Mouse (Mus musculus) kidney, adult 18-20 months (tissue): Measurements from ENCODE around the gene L3mbtl2.

Experiments used
- DNase-seq: peaks from one replicate; pipeline ENCODE4 v3.0.0; 2021

The L3mbtl2 gene

GRCm38 (mm10) chr15:81709686-81710085 lies 46.0 kb downstream of the L3mbtl2 start:
- no peak for DNase-seq

- no peak for DNase-seq
Measured at GRCm38 (mm10) chr15:81710801-81711200, 47.1 kb downstream of the L3mbtl2 start.

- no peak for DNase-seq
Measured at GRCm38 (mm10) chr15:81713742-81714141, 50.1 kb downstream of the L3mbtl2 start.

GRCm38 (mm10) chr15:81718336-81719138 lies 54.8 kb downstream of the L3mbtl2 start:
- no peak for DNase-seq

GRCm38 (mm10) chr15:81719139-81719531 lies 55.4 kb downstream of the L3mbtl2 start:
- no peak for DNase-seq

GRCm38 (mm10) chr15:81722361-81722760 lies 58.7 kb downstream of the L3mbtl2 start:
- DNase-seq = no peak

GRCm38 (mm10) chr15:81723653-81724052 lies 60.0 kb downstream of the L3mbtl2 start:
- DNase-seq = no peak

GRCm38 (mm10) chr15:81725965-81726364 lies 62.3 kb downstream of the L3mbtl2 start:
- no peak for DNase-seq

- peak; percentile 25 for DNase-seq
Measured at GRCm38 (mm10) chr15:81729241-81729791, 65.6 kb downstream of the L3mbtl2 start.

- peak; percentile 97 for DNase-seq
Measured at GRCm38 (mm10) chr15:81729792-81730635, 66.3 kb downstream of the L3mbtl2 start.

- DNase-seq = no peak
Measured at GRCm38 (mm10) chr15:81735075-81735474, 71.4 kb downstream of the L3mbtl2 start.
